Mouse (Mus musculus): ENCODE measurements around the gene Ppfia3. TPM values are rescaled to one million over a fixed set of nuclear protein-coding genes. Genes with fewer than 3 reads are reported as not detected.

Gene Ppfia3
- polyA plus RNA-seq, 1 experiment, result 2.5 TPM

DNA sequence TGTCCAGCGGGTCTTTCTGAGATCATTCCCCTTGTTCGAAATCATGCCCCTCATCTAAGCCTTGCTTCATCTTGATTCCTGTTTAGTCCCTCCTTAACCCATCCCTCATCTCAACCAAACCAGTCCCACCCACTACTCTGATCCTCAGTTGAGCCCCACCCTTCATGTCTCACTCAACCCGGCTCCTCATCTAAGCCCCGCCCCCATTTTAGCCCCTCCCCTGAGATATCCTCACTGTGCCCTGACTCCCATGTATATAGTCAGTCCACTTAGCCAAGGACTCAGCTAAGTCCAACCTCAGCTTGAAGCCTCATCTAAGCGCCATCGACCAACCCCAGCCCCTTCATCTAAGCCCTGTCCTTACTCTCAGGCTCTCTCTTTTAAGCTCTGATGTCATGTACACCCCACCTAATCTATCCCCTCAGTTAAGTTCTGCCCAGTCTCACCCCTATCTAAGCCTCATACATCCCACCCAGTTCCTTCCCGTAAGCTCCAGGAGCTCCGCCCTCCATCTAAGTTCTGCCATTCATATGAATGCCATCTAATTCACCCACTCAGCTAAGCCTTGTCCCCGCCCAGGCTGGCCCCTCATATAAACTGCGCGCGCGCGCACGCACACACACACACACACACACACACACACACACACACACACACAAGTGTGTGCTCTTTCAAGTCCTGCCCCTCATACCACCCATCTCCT lies 11.3 kb downstream of the Ppfia3 start:
- Histone ChIP-seq H3K4me1 (ENCODE audit: control insufficient read depth, insufficient read depth, low read length) (no peaks in the 10 kb centered on the region), H3K4me3 (ENCODE audit: insufficient read depth, low read length) (no peak overlapping the region), H3K27ac (ENCODE audit: insufficient read depth, low read length) (no peak overlapping the region)
- TF ChIP-seq CTCF (IDR thresholded peaks at IDR 0.05; ENCODE audit: borderline replicate concordance, insufficient read depth, low read length) (no peak), POLR2A (IDR thresholded peaks at IDR 0.05; ENCODE audit: low read depth, low read length) (no peak)

DNA sequence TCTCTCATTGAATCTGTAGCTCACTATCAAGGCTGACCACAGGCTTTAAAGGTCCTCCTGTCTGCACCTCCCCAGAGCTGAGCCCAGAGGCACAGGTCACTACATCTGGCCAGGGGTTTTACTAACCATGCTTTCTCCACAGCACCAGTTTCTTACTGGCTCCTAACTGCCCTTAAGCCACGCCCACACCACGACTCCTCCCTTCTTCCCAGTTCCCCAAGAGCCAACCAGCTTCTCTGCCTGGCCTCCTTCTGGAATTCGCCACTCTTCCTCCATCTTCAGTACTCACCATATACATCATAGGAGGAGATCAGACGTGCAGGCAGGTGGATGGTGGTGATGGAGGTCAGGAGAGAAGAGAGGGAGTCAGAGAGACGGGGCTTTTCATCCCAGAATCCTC lies 13.8 kb downstream of the Ppfia3 start:
- Histone ChIP-seq H3K4me3 (ENCODE audit: insufficient read depth, low read length) (no peak overlapping the region), H3K27ac (ENCODE audit: insufficient read depth, low read length) (no peak overlapping the region), H3K4me1 (ENCODE audit: control insufficient read depth, insufficient read depth, low read length) (no peaks in the 10 kb centered on the region)
- TF ChIP-seq CTCF (IDR thresholded peaks at IDR 0.05; ENCODE audit: borderline replicate concordance, insufficient read depth, low read length) (no peak), POLR2A (IDR thresholded peaks at IDR 0.05; ENCODE audit: low read depth, low read length) (no peak)

DNA sequence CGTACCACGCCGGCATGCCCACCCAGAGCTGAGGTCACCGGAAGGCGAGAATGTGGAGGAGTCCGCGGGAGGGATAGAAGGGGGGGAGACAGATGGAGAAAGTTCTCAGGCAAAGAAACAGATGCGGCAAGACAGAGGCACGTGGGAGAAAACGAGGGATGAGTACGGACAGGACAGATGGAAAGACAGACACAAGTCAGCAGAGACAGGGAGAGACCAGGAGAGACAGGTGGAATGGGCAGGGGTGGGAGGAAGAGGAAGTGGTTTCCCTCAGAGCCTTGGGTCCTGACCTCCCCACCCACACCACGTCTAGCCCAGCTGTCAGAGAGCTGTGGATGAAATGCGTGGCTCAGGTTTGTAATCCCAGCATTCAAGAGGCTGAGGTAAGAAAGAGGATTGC lies 19.9 kb downstream of the Ppfia3 start:
- H3K4me1 ChIP-seq (ENCODE audit: control insufficient read depth, insufficient read depth, low read length), result no peaks in the 10 kb centered on the region
- no peak overlapping the region for H3K27ac ChIP-seq (ENCODE audit: insufficient read depth, low read length)
- TF ChIP-seq POLR2A (IDR thresholded peaks at IDR 0.05; ENCODE audit: low read depth, low read length) (no peak), CTCF (IDR thresholded peaks at IDR 0.05; ENCODE audit: borderline replicate concordance, insufficient read depth, low read length) (no peak)
- no peak overlapping the region for H3K4me3 ChIP-seq (ENCODE audit: insufficient read depth, low read length)

DNA sequence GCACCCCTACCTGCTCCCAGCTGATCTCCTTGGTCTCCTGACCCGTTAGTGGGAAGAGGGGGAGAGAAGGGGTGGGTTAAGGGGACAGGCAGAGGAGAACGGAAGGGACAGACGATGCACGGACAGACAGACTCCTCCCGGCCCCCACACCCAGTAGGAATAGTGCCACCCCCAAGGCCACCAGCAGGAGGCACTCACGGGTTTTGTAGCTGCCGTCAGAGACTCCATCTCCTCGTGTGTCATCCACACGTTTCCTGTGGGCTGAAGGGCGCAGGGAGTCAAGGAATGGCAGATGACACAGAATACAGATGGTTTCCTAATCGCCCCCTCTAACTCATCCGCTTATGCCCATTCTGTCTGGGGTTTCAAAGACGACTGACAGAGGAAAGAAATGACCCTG lies 23.3 kb downstream of the Ppfia3 start:
- H3K27ac ChIP-seq (ENCODE audit: insufficient read depth, low read length), result no peak overlapping the region
- TF ChIP-seq POLR2A (IDR thresholded peaks at IDR 0.05; ENCODE audit: low read depth, low read length), result no peak
- no peak for TF ChIP-seq CTCF (IDR thresholded peaks at IDR 0.05; ENCODE audit: borderline replicate concordance, insufficient read depth, low read length)
- H3K4me3 ChIP-seq (ENCODE audit: insufficient read depth, low read length), result no peak overlapping the region
- H3K4me1 ChIP-seq (ENCODE audit: control insufficient read depth, insufficient read depth, low read length), result no peaks in the 10 kb centered on the region

DNA sequence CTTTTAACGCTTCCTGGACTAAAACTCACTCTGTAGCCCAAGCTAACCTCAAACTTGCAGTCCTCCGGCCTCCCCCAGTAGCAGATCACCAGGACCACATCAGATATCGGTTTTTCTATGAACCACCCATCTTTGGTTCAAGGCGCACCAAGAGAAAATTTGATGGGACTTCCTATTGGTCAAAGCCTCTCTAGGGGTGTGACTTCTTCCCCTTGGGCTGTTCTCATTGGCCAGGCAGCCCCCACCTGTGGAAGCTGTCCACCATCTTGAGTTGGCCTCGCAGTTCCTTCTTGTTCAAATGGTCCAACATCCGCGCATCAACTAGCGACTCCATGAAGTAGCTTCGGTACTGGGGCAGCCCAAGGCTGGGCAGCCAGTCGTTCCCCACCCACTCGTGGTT lies 24.7 kb downstream of the Ppfia3 start:
- Histone ChIP-seq H3K4me1 (ENCODE audit: control insufficient read depth, insufficient read depth, low read length) (no peaks in the 10 kb centered on the region), H3K27ac (ENCODE audit: insufficient read depth, low read length) (no peak overlapping the region), H3K4me3 (ENCODE audit: insufficient read depth, low read length) (no peak overlapping the region)
- TF ChIP-seq CTCF (IDR thresholded peaks at IDR 0.05; ENCODE audit: borderline replicate concordance, insufficient read depth, low read length) (no peak), POLR2A (IDR thresholded peaks at IDR 0.05; ENCODE audit: low read depth, low read length) (no peak)

DNA sequence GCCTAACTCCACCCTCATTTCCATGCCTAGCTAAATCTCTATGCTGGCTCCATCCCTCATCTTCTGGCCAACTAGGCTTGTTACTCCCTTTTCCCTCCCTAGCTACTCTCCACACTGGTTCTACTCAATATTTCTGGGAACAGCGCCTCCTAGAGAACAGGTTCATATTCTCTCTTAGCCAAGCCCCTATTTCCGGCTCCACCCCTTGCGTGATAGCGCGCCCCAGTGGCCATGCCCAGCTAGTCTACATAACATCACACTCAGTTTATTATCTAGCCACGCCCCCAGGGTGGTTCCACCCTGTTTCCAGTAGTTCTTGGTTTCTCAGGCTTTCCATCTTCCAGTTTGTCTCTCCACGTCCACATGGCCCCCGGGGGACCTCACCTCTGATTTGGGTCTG lies 25.5 kb downstream of the Ppfia3 start:
- no peak overlapping the region for H3K4me3 ChIP-seq (ENCODE audit: insufficient read depth, low read length)
- TF ChIP-seq CTCF (IDR thresholded peaks at IDR 0.05; ENCODE audit: borderline replicate concordance, insufficient read depth, low read length) (peak; percentile 51; the same call in 1 of the 2 replicates), POLR2A (IDR thresholded peaks at IDR 0.05; ENCODE audit: low read depth, low read length) (0 out of 2 replicates have a peak, but pooled peaks have one; percentile 6)
- no peaks in the 10 kb centered on the region for H3K4me1 ChIP-seq (ENCODE audit: control insufficient read depth, insufficient read depth, low read length)
- no peak overlapping the region for H3K27ac ChIP-seq (ENCODE audit: insufficient read depth, low read length)

DNA sequence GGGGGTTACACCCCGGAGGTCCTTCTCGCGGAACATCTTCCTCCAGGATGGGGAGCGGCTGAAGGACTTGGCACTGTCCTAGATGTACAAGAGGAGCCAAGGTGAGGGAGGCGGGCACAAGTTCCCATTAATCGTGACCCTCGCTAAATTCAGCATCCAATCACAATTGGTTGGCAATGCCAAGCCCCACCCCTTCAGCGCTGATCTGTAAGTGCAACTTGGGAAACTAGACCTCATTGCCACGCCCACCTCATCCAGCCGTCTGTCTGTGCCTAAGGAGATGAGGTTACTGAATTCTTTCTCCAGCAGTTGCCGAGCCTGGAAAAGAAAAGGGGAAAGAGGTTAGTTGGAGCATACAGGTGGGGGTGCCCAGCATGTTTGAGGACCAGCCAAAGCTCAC lies 26.1 kb downstream of the Ppfia3 start:
- Histone ChIP-seq H3K27ac (ENCODE audit: insufficient read depth, low read length) (no peak overlapping the region), H3K4me1 (ENCODE audit: control insufficient read depth, insufficient read depth, low read length) (no peaks in the 10 kb centered on the region), H3K4me3 (ENCODE audit: insufficient read depth, low read length) (peak overlapping the region; percentile 46)
- TF ChIP-seq POLR2A (IDR thresholded peaks at IDR 0.05; ENCODE audit: low read depth, low read length), result 0 out of 2 replicates have a peak, but pooled peaks have one; percentile 3
- TF ChIP-seq CTCF (IDR thresholded peaks at IDR 0.05; ENCODE audit: borderline replicate concordance, insufficient read depth, low read length), result no peak

DNA sequence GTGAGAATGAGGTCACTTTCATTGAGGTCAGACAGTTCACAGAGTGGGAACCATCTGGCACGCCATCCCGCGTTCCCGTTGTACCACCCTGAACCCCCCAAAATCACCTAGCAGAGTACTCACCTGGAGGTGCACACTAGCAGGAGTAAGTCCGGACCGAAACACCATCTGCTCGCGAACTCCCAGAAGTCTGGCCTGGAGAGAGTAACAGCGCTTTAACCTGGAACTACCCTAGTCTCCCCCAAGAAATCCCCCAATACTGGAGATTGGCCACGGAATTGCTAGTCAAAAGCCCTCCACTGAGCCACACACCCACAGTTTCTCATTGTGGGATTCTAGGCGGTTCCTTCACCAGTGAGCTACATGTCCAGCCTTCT lies 26.8 kb downstream of the Ppfia3 start:
- TF ChIP-seq POLR2A (IDR thresholded peaks at IDR 0.05; ENCODE audit: low read depth, low read length) (no peak), CTCF (IDR thresholded peaks at IDR 0.05; ENCODE audit: borderline replicate concordance, insufficient read depth, low read length) (no peak)
- Histone ChIP-seq H3K4me3 (ENCODE audit: insufficient read depth, low read length) (peak overlapping the region; percentile 46), H3K27ac (ENCODE audit: insufficient read depth, low read length) (no peak overlapping the region), H3K4me1 (ENCODE audit: control insufficient read depth, insufficient read depth, low read length) (no peaks in the 10 kb centered on the region)

DNA sequence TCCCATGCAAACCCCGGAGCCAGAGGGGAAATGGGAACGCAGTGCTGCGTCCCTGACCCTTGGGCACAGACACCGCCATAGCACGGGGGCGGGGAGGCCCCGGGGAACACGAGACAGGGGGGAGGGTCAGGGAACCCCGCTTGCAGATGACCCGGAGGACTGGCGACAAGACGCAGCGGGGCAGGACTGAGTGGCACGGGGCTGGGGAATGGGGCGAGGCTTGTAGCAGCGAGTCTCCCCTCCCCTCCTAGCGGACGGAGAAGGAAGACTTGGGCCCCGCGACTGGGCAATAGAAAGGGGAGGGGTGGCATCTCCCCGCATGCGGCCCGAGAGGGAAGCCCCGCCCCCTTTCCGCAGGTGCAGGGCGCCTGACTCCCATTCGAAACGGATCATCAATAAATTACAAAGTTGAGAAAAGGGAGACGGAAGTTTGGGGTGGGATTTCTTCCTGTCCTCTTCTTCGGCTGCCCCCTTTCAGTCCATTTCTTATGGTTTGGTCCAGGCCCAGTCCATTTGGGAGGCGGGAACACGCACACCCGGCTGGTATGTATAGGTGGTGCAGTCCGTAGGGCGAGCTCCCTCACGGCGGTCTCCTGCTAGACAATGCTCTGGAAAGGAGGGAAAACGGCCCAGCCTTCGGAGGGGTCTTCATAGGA lies 27.3 kb downstream of the Ppfia3 start:
- TF ChIP-seq CTCF (IDR thresholded peaks at IDR 0.05; ENCODE audit: borderline replicate concordance, insufficient read depth, low read length) (no peak), POLR2A (IDR thresholded peaks at IDR 0.05; ENCODE audit: low read depth, low read length) (peak; percentile 85)
- H3K4me1 ChIP-seq (ENCODE audit: control insufficient read depth, insufficient read depth, low read length), result no peaks in the 10 kb centered on the region
- H3K4me3 ChIP-seq (ENCODE audit: insufficient read depth, low read length), result peak overlapping the region; percentile 46
- H3K27ac ChIP-seq (ENCODE audit: insufficient read depth, low read length), result no peak overlapping the region

DNA sequence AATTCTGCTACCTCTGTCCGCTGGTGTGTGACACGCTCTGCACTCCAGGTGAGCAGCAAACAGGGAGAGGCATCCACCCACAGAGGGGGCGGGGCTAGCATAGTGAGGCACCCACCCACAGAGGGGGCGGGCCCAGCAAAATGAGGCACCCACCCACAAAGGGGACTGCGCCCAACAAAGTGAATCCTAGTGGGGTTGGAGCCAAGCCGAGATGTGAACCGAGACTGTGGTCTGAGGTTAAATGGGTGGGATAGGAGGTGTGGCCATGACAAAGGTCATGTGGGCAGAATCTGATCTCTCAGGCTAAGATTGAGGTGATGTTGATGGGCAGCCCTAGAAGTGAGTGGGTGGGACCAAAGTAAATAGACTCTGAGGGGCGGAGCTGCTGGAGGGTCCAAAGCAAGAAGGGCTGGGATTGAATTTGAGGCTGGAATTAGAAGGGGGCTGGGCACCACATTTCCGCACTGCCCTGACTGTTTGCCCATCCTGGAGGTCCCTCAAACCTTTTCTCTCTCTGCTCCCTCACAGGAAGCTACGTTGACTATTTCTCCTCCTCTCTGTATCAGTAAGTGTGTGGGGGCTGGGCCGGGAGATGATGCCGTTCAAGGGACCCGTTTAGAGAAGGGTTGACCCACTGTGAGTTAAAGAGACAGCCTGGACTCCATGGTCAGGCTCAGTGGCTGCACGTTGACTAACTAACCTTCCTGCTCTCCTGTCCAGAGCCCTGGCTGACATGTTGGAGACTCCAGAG lies 28.5 kb downstream of the Ppfia3 start:
- TF ChIP-seq POLR2A (IDR thresholded peaks at IDR 0.05; ENCODE audit: low read depth, low read length) (no peak), CTCF (IDR thresholded peaks at IDR 0.05; ENCODE audit: borderline replicate concordance, insufficient read depth, low read length) (no peak)
- no peak overlapping the region for H3K4me3 ChIP-seq (ENCODE audit: insufficient read depth, low read length)
- no peak overlapping the region for H3K27ac ChIP-seq (ENCODE audit: insufficient read depth, low read length)
- H3K4me1 ChIP-seq (ENCODE audit: control insufficient read depth, insufficient read depth, low read length), result no peaks in the 10 kb centered on the region

Data from embryonic fibroblast, embryonic 13.5 days (primary cell).